Mouse (Mus musculus) urinary bladder, adult 2 months (tissue): ENCODE measurements around the gene Ddah1. TPM values are rescaled to one million over a fixed set of nuclear protein-coding genes. Genes with fewer than 3 reads are reported as not detected.
"Not testable (repeated sequence)": the region's sequence is repeated elsewhere in the genome, so short reads cannot be mapped to it uniquely, and the experiment has no call there.

Experiments
- DNase-seq: peaks from one replicate; pipeline ENCODE4 v3.0.0; 2022; ENCODE audit warnings: low spot score
- polyA plus RNA-seq: library from polyadenylated mRNA; depleted of rRNA; stranded (reverse); fragments of >200 nt; gene quantifications from 2 replicates; pipeline ENCODE4 v1.2.3, GENCODE M21; 2012

Gene Ddah1
- polyA plus RNA-seq, 1 experiment: 0.94 TPM

GRCm38 (mm10) chr3:145864033-145864712, 105.7 kb downstream of the Ddah1 start:
- DNase-seq: no peak

DNA sequence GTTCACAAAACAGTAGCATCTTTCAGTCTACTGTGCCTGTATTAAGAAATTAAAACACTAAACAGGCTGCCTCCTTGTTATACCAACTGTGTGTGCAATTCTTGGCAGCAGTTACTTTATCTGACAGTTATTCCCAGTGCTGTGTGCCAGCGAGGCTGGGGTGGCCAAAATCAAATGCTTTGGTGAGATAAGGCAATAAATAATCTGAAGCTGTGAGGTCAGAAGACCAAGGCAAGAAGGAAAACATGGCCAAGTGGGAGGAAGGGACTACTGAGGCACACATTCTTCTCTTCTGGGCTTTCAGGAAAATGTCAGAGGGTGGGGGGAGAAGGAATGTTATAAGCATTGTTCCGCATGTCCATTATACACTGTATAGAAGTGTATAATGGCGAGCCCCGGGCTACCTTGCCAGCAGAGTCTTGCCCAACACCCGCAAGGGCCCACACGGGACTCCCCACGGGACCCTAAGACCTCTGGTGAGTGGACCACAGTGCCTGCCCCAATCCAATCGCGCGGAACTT, 106.3 kb downstream of the Ddah1 start:
- no peak for DNase-seq

GRCm38 (mm10) chr3:145872680-145873079, 114.2 kb downstream of the Ddah1 start:
- DNase-seq: no peak

- DNase-seq: no peak
These were observed 114.8 kb downstream of the Ddah1 start for GRCm38 (mm10) chr3:145873271-145873670.

DNA sequence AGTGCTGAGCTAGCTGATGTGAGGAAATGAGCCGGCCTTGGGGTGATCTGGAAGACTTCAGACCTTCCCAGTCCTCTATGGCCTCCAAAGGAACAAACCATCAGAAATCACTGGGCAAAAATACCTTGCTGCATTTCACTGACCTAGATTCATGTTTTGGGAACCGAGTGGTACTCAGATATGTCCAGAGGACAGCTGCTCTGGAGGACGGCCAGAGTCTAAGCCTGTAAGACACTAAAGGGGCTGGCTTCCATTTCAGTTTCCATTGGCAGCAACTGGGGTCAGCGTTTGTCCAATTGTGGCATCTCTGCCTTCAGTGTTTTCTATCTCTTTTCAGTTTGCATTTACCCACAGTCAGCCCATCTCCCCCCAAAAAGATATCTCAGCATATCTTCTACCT, 115.7 kb downstream of the Ddah1 start:
- DNase-seq: no peak

DNA sequence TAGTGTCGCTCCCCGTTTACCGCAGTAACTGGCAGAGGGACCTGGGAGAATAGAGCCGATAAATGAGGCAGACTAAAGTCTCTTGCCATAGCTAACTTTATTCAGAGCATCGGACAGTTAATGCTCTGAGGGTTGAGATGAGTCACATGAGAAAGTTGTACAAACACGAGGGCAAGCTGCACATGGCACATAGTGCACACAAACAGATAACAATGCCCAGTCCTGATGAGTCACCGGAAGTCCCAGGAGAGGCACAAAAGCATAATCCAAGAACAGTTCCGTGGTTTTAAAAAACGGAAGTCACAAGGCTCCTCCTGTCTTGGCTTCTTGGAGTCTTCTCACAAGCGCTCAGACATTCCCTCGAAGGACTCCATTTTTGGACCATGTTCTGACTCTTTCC, 117.6 kb downstream of the Ddah1 start:
- DNase-seq: no peak

- DNase-seq: not testable (repeated sequence)
These were observed 120.4 kb downstream of the Ddah1 start for GRCm38 (mm10) chr3:145878867-145879266.

DNA sequence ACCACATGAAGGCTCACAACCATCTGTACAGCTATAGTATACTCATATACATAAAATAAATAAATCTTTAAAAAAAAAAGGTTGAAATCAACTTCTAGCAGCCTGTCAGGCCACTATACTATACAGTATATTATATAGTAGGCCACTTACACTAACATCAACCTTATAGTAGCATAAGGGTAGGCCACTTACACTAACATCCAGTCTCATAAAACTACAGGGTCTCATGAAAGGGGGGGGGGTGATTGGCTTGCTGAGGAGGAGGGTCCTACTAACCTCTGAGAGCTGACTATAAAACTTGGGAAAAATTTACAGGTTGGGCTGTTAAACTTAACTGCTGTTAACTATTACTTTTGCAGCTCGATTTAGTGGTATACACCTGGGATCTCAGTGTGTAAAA, 121.9 kb downstream of the Ddah1 start:
- DNase-seq: no peak

GRCm38 (mm10) chr3:145882076-145882874, 123.8 kb downstream of the Ddah1 start:
- no peak for DNase-seq

- no peak for DNase-seq
These were observed 124.8 kb downstream of the Ddah1 start for GRCm38 (mm10) chr3:145883233-145883632.

DNA sequence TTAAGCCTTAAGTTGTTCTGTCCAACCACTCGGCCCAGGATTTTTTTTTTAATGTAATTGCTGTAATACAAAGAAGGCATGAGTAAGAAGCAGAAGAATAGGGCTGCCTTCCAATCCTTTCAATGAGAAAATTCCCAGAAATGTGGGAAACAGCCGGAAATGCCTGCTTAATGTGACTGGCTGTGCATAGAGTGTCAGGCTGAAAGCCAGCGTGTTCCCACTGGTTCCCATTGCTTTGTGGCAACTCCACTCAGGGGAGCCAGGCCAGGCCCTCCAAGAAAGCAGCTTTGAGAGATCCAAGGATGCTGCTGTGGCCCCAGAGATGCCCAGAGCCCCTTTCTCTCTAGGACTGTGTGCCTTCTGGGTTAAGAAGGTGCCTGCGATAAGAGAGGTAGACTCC, 126.9 kb downstream of the Ddah1 start:
- DNase-seq: no peak

DNA sequence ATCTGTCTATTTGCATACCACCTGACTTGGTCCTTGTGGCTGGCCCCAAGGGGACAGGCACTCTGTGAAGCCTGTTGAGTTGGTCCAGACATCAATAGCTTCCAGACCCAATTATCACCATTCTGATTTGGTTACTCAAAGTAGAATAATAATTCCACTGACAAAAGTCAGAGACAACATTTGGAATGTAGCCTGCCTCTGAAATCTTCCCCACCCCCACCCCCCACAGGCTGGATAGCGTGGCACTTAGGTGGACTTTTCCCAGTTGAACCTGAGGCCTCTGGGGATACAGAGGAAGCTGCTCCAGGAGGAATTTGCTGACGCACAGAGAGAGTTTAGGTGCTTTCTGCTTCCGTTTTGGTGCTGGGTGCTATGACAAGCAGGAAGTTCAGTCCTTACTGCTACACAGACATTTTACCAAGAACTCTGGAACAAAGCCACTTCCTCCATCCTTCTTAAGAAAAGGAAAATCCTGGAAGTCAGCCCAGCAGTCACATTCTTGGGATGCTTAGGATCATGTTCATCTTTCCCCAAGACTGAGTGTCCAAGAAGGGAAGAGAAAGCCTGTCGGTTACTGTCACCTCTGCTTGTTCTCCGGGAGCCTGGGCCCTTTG, 127.5 kb downstream of the Ddah1 start:
- DNase-seq: no peak

GRCm38 (mm10) chr3:145887430-145887971, 129.0 kb downstream of the Ddah1 start:
- no peak for DNase-seq

DNA sequence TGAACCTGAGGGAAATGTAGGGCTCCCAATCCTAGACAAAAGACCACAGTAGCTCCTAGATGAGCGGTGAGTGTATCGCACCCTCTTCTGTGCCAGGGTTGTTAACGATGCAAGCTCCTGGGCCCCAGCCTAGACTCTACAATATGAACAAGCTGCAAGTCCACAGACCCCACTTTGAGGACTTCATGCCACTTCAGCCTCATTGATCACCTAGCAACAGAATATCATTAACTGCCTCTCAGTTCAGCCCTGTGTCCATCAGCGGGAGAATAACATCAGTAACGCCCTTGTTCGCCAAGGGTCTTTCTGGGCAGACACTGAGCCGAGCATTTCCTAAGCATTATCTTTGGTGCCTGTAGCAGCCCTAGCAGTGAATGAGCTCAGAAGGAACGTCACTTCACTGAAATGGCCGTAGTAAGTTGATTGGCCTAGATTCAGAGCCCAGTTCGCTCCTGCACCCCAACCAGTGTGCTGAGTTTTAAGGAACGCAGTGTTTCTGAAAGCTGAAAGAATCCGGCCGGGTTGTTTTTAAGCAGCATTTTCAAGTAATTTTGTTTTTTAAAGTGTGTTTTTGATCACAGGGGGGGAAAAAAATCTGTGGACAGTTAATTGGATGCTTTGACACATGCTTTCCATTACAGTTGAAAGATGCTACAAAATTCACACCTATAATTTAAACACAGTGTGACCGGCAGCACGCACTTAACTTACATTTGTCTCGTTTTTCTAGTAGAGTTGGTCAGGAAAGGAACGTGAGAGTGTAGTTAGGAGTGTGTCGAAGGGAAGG, 132.1 kb downstream of the Ddah1 start:
- no peak for DNase-seq

- no peak for DNase-seq
These were observed 134.0 kb downstream of the Ddah1 start for GRCm38 (mm10) chr3:145892451-145892850.

DNA sequence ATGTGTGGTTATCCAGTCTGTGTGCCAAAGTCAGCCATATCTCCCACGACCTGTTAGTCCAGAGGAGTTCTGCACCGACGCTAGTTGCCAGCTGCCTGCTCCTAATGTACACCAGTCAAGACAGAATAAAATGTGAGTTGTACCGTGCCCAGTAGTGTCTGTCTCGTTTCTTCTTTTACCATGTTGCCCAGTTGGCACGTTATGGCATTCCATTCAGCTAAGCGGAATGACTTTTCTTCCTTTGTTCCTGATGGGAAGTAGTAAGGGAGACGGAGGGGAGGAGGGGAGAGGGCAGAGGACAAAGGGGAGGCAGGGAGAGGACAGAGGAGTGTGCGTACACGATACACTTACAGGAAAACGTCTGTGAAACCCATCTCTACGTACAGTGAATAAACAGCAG, 135.7 kb downstream of the Ddah1 start:
- no peak for DNase-seq

GRCm38 (mm10) chr3:145897749-145898148, 139.3 kb downstream of the Ddah1 start:
- no peak for DNase-seq

GRCm38 (mm10) chr3:145899832-145900231, 141.4 kb downstream of the Ddah1 start:
- DNase-seq: no peak

DNA sequence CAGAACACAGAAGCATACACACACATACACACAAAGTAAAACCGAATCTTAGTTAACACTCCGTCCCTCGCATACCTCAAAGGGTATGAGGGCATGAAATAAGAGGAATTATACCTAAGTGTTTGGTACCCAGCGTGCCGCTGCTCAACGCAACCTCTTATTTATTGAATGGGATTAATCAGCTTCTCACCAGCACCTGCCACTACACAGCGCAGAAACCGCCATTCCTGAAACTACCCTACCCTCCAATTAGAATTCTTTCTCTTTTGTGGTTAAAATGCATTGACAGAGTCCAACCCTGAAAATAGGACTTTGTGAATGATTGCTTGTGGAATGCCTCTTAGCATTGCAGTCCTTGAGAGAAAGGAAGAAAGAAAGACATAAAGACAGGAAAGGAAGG, 145.1 kb downstream of the Ddah1 start:
- no peak for DNase-seq

DNA sequence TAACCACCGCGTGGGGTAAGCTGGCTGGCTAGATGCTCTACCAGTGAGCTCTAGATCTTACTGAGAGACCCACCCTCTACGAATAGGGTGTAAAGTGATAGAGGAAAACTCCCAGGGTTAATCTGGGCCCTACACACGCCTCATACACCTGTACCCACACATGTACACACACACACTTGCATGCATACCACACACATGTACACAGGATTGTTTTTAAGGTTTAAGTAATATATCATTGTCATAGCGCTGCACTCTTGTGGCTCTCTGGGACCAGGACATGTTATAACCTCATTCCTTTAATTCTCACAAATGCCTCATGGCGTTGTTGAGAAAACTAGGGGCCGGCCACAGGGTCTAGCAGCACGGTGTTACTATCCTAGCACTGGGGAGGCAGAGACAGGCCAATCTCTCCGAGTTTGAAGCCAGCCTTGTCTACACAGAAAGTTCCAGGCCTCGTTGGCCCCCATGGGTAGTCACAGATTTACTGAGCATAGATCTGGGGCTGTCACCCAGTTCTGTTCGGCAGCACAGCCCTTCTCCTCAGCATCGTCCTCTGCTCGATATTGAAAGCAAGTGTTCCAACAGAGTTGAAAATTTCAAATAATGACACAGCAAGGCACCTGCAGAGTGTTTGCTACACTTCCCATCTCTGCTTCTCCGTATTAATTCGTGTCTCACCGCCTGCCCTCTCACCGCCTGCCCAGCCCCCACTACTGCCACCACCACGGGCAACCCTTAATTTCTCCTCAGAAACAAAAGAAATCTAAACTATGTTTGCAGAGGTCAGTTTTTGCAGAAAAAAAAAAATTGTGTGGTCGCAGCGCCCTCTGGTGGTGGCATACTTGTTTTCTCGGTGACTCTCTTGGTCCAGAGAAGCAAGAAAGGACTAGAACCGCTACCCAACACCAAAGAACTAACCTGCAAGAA, 146.6 kb downstream of the Ddah1 start:
- DNase-seq: peak; percentile 36
